Mouse (Mus musculus) midbrain, embryonic 12.5 days (tissue): Measurements from ENCODE around the gene Pkp2. TPM values are rescaled to one million over a fixed set of nuclear protein-coding genes. Genes with fewer than 3 reads are reported as not detected.
"Not testable (repeated sequence)": the region's sequence is repeated elsewhere in the genome, so short reads cannot be mapped to it uniquely, and the experiment has no call there.

Experiments used
- ATAC-seq: fragments of 200-750 bp; cut with Nextera tagmentation; 2 replicates; pipeline ENCODE4 v1.8.0; 2017; ENCODE audit warnings: low read depth, moderate TSS enrichment, moderate library complexity; ENCODE audit not compliant: low FRiP score
- H3K27ac ChIP-seq: fragments of 300-500 bp; sonication (generic); replicated peaks from 2 replicates; pipeline ENCODE4 v1.5.1; 2016; ENCODE audit warnings: mild to moderate bottlenecking
- H3K27me3 ChIP-seq: fragments of 300-500 bp; sonication (generic); 2 replicates; pipeline ENCODE4 v1.6.1; 2016; ENCODE audit warnings: mild to moderate bottlenecking
- H3K36me3 ChIP-seq: fragments of 300-500 bp; sonication (generic); 2 replicates; pipeline ENCODE4 v1.6.1; 2016
- H3K4me1 ChIP-seq: fragments of 300-500 bp; sonication (generic); 2 replicates; pipeline ENCODE4 v1.6.1; 2016
- H3K4me2 ChIP-seq: fragments of 300-500 bp; sonication (generic); replicated peaks from 2 replicates; pipeline ENCODE4 v1.6.1; 2016; ENCODE audit warnings: mild to moderate bottlenecking, moderate library complexity
- H3K4me3 ChIP-seq: fragments of 300-500 bp; sonication (generic); 2 replicates; pipeline ENCODE4 v1.5.1; 2016; ENCODE audit warnings: mild to moderate bottlenecking
- H3K9ac ChIP-seq: fragments of 300-500 bp; sonication (generic); replicated peaks from 2 replicates; pipeline ENCODE4 v1.6.1; 2016; ENCODE audit warnings: mild to moderate bottlenecking, moderate library complexity
- H3K9me3 ChIP-seq: fragments of 300-500 bp; sonication (generic); 2 replicates; pipeline ENCODE4 v1.6.1; 2016; ENCODE audit warnings: mild to moderate bottlenecking
- WGBS: fragments of 180-500 bp; shearing (Covaris S2); methylation state at CpG from one replicate; pipeline ENCODE4 v1.1.7; 2016; 5-methylcytosine and 5-hydroxymethylcytosine counted together
- polyA plus RNA-seq: library from polyadenylated mRNA; unstranded; fragments of >200 nt; fragmentation: Nextera tagmentation; extraction: Ambion mirVana; gene quantifications from 2 replicates; pipeline ENCODE4 v1.2.1, GENCODE M21; 2016

The Pkp2 gene
- polyA plus RNA-seq: 2.5 and 4.0 TPM in 2 replicates

GRCm38 (mm10) chr16:16213079-16213760 lies at the start of gene Pkp2:
TSS of gene Pkp2 (plus strand) at chr16:16213318.
- ATAC-seq: peak; percentile 96
- peak within 1 kb of the TSS; percentile 100 for H3K4me2 ChIP-seq
- WGBS: under 1% methylated on average over 55 of the region's 59 CpGs
- H3K27ac ChIP-seq: no peak within 1 kb of the TSS
- H3K27me3 ChIP-seq: peaks cover 35% of the 10 kb centered on the region
- H3K36me3 ChIP-seq: no peaks in the 10 kb centered on the region
- H3K4me1 ChIP-seq: peaks cover 11% of the 10 kb centered on the region; the same call in 1 of the 2 replicates
- peak within 1 kb of the TSS; percentile 68 for H3K9ac ChIP-seq
- H3K4me3 ChIP-seq: peak within 1 kb of the TSS; percentile 76
- H3K9me3 ChIP-seq: no peaks in the 10 kb centered on the region

GRCm38 (mm10) chr16:16197374-16197773 lies 15.7 kb upstream of the Pkp2 start:
- Histone ChIP-seq H3K36me3 (no peaks in the 10 kb centered on the region), H3K4me2 (no peak overlapping the region), H3K4me3 (no peak overlapping the region), H3K9me3 (no peaks in the 10 kb centered on the region), H3K27ac (no peak overlapping the region), H3K9ac (no peak overlapping the region), H3K27me3 (no peaks in the 10 kb centered on the region), H3K4me1 (no peaks in the 10 kb centered on the region)
- ATAC-seq: no peak
- 68% methylated on average over 17 of the region's 17 CpGs for WGBS

- H3K27ac ChIP-seq, ATAC-seq, H3K36me3 ChIP-seq, H3K9ac ChIP-seq, H3K4me3 ChIP-seq, H3K4me1 ChIP-seq, H3K27me3 ChIP-seq, H3K9me3 ChIP-seq, H3K4me2 ChIP-seq: not testable (repeated sequence)
- WGBS: 48% methylated on average over 8 of the region's 8 CpGs
Measured at GRCm38 (mm10) chr16:16201991-16202390, 11.1 kb upstream of the Pkp2 start.

GRCm38 (mm10) chr16:16204648-16205047 lies 8.5 kb upstream of the Pkp2 start:
- Histone ChIP-seq H3K36me3 (no peaks in the 10 kb centered on the region), H3K9me3 (no peaks in the 10 kb centered on the region), H3K27me3 (no peaks in the 10 kb centered on the region), H3K4me3 (no peak overlapping the region), H3K9ac (no peak overlapping the region), H3K4me1 (no peaks in the 10 kb centered on the region), H3K4me2 (no peak overlapping the region), H3K27ac (no peak overlapping the region)
- ATAC-seq: no peak
- 87% methylated on average over 1 of the region's 1 CpGs for WGBS

GRCm38 (mm10) chr16:16212723-16213078 lies 417 bp upstream of the Pkp2 start:
- peaks cover 35% of the 10 kb centered on the region for H3K27me3 ChIP-seq
- H3K4me3 ChIP-seq: peak overlapping the region; percentile 76
- H3K9ac ChIP-seq: peak overlapping the region; percentile 68; the same call in 1 of the 2 replicates
- no peaks in the 10 kb centered on the region for H3K36me3 ChIP-seq
- no peak overlapping the region for H3K27ac ChIP-seq
- 18% methylated on average over 7 of the region's 7 CpGs for WGBS
- H3K9me3 ChIP-seq: no peaks in the 10 kb centered on the region
- no peak for ATAC-seq
- H3K4me1 ChIP-seq: peaks cover 11% of the 10 kb centered on the region; the same call in 1 of the 2 replicates
- H3K4me2 ChIP-seq: peak overlapping the region; percentile 100

GRCm38 (mm10) chr16:16213761-16214305 lies 715 bp downstream of the Pkp2 start:
- WGBS: 3% methylated on average over 17 of the region's 17 CpGs
- Histone ChIP-seq H3K9me3 (no peaks in the 10 kb centered on the region), H3K27ac (no peak overlapping the region), H3K27me3 (peaks cover 35% of the 10 kb centered on the region), H3K4me1 (peaks cover 11% of the 10 kb centered on the region; the same call in 1 of the 2 replicates), H3K36me3 (no peaks in the 10 kb centered on the region), H3K4me3 (peak overlapping the region; percentile 76), H3K9ac (peak overlapping the region; percentile 68; the same call in 1 of the 2 replicates), H3K4me2 (peak overlapping the region; percentile 100)
- ATAC-seq: no peak

GRCm38 (mm10) chr16:16215645-16216387 lies 2.7 kb downstream of the Pkp2 start:
- Histone ChIP-seq H3K9ac (no peak overlapping the region), H3K9me3 (no peaks in the 10 kb centered on the region), H3K27me3 (peaks cover 35% of the 10 kb centered on the region), H3K4me3 (no peak overlapping the region), H3K4me1 (peaks cover 11% of the 10 kb centered on the region; the same call in 1 of the 2 replicates), H3K4me2 (no peak overlapping the region), H3K27ac (no peak overlapping the region), H3K36me3 (no peaks in the 10 kb centered on the region)
- ATAC-seq: no peak
- 22% methylated on average over 11 of the region's 11 CpGs for WGBS

GRCm38 (mm10) chr16:16216934-16217333 lies 3.8 kb downstream of the Pkp2 start:
- Histone ChIP-seq H3K36me3 (no peaks in the 10 kb centered on the region), H3K9me3 (no peaks in the 10 kb centered on the region), H3K27ac (no peak overlapping the region), H3K4me1 (peaks cover 11% of the 10 kb centered on the region; the same call in 1 of the 2 replicates), H3K4me3 (no peak overlapping the region), H3K27me3 (peaks cover 35% of the 10 kb centered on the region), H3K9ac (no peak overlapping the region), H3K4me2 (no peak overlapping the region)
- ATAC-seq: no peak
- WGBS: 93% methylated on average over 1 of the region's 1 CpGs

GRCm38 (mm10) chr16:16219835-16220234 lies 6.7 kb downstream of the Pkp2 start:
- no peak overlapping the region for H3K4me2 ChIP-seq
- no peak overlapping the region for H3K27ac ChIP-seq
- H3K4me3 ChIP-seq: no peak overlapping the region
- no peaks in the 10 kb centered on the region for H3K36me3 ChIP-seq
- ATAC-seq: no peak
- WGBS: 50% methylated on average over 3 of the region's 3 CpGs
- no peaks in the 10 kb centered on the region for H3K9me3 ChIP-seq
- peaks cover 6% of the 10 kb centered on the region; the same call in 1 of the 2 replicates for H3K4me1 ChIP-seq
- H3K27me3 ChIP-seq: peaks cover 15% of the 10 kb centered on the region
- H3K9ac ChIP-seq: no peak overlapping the region

- Histone ChIP-seq H3K9ac (no peak overlapping the region), H3K36me3 (no peaks in the 10 kb centered on the region), H3K4me3 (no peak overlapping the region), H3K9me3 (no peaks in the 10 kb centered on the region), H3K4me2 (no peak overlapping the region), H3K4me1 (peaks cover 6% of the 10 kb centered on the region; the same call in 1 of the 2 replicates), H3K27ac (no peak overlapping the region), H3K27me3 (no peaks in the 10 kb centered on the region)
- WGBS: 86% methylated on average over 1 of the region's 1 CpGs
- ATAC-seq: no peak
Measured at GRCm38 (mm10) chr16:16222651-16223050, 9.5 kb downstream of the Pkp2 start.

- Histone ChIP-seq H3K27ac (no peak overlapping the region), H3K36me3 (no peaks in the 10 kb centered on the region), H3K9ac (no peak overlapping the region), H3K9me3 (no peaks in the 10 kb centered on the region), H3K27me3 (no peaks in the 10 kb centered on the region), H3K4me1 (peaks cover 6% of the 10 kb centered on the region; the same call in 1 of the 2 replicates), H3K4me3 (no peak overlapping the region), H3K4me2 (no peak overlapping the region)
- ATAC-seq: peak; percentile 74; the same call in 1 of the 2 replicates
- 28% methylated on average over 4 of the region's 4 CpGs for WGBS
Measured at GRCm38 (mm10) chr16:16224506-16224924, 11.4 kb downstream of the Pkp2 start.

- Histone ChIP-seq H3K4me2 (no peak overlapping the region), H3K27ac (no peak overlapping the region), H3K36me3 (no peaks in the 10 kb centered on the region), H3K4me1 (peaks cover 6% of the 10 kb centered on the region; the same call in 1 of the 2 replicates), H3K9me3 (no peaks in the 10 kb centered on the region), H3K27me3 (no peaks in the 10 kb centered on the region), H3K4me3 (no peak overlapping the region), H3K9ac (no peak overlapping the region)
- no peak for ATAC-seq
- 93% methylated on average over 22 of the region's 22 CpGs for WGBS
Measured at GRCm38 (mm10) chr16:16225828-16226227, 12.7 kb downstream of the Pkp2 start.
